Mouse (Mus musculus): Measurements from ENCODE around the gene Nsun7.
"Not testable (repeated sequence)": the region's sequence is repeated elsewhere in the genome, so short reads cannot be mapped to it uniquely, and the experiment has no call there.

Nsun7 gene

GRCm38 (mm10) chr5:66259756-66260448 lies at the start of gene Nsun7:
TSS of gene Nsun7 (plus strand) at chr5:66259897.
- DNase-seq: peak; percentile 53

GRCm38 (mm10) chr5:66214395-66214935 lies 45.2 kb upstream of the Nsun7 start:
- no peak for DNase-seq

GRCm38 (mm10) chr5:66215569-66216277 lies 44.0 kb upstream of the Nsun7 start:
- DNase-seq: no peak

GRCm38 (mm10) chr5:66219692-66220091 lies 40.0 kb upstream of the Nsun7 start:
- no peak for DNase-seq

- no peak for DNase-seq
Measured at GRCm38 (mm10) chr5:66220620-66221019, 39.1 kb upstream of the Nsun7 start.

- no peak for DNase-seq
Measured at GRCm38 (mm10) chr5:66222916-66223315, 36.8 kb upstream of the Nsun7 start.

- DNase-seq: no peak
Measured at GRCm38 (mm10) chr5:66226526-66226925, 33.2 kb upstream of the Nsun7 start.

- DNase-seq: no peak
Measured at GRCm38 (mm10) chr5:66231660-66232269, 27.9 kb upstream of the Nsun7 start.

GRCm38 (mm10) chr5:66232456-66232855 lies 27.2 kb upstream of the Nsun7 start:
- no peak for DNase-seq

GRCm38 (mm10) chr5:66241894-66242293 lies 17.8 kb upstream of the Nsun7 start:
- no peak for DNase-seq

GRCm38 (mm10) chr5:66243467-66243866 lies 16.2 kb upstream of the Nsun7 start:
- DNase-seq: no peak

GRCm38 (mm10) chr5:66244043-66244660 lies 15.5 kb upstream of the Nsun7 start:
- DNase-seq: no peak

GRCm38 (mm10) chr5:66245958-66246497 lies 13.7 kb upstream of the Nsun7 start:
- DNase-seq: no peak

GRCm38 (mm10) chr5:66253219-66253618 lies 6.5 kb upstream of the Nsun7 start:
- DNase-seq: no peak

GRCm38 (mm10) chr5:66255044-66255443 lies 4.7 kb upstream of the Nsun7 start:
- DNase-seq: no peak

- DNase-seq: no peak
Measured at GRCm38 (mm10) chr5:66259000-66259399, 697 bp upstream of the Nsun7 start.

GRCm38 (mm10) chr5:66259431-66259755 lies 304 bp upstream of the Nsun7 start:
- not testable (repeated sequence) for DNase-seq

- no peak for DNase-seq
Measured at GRCm38 (mm10) chr5:66262475-66262874, 2.8 kb downstream of the Nsun7 start.

GRCm38 (mm10) chr5:66263398-66263797 lies 3.7 kb downstream of the Nsun7 start:
- peak; percentile 19 for DNase-seq

GRCm38 (mm10) chr5:66269616-66270015 lies 9.9 kb downstream of the Nsun7 start:
- DNase-seq: no peak

GRCm38 (mm10) chr5:66271141-66271540 lies 11.4 kb downstream of the Nsun7 start:
- DNase-seq: no peak

- DNase-seq: no peak
Measured at GRCm38 (mm10) chr5:66274417-66274816, 14.7 kb downstream of the Nsun7 start.

- no peak for DNase-seq
Measured at GRCm38 (mm10) chr5:66279650-66280049, 20.0 kb downstream of the Nsun7 start.
